Mouse (Mus musculus) midbrain, embryonic 10.5 days (tissue): ENCODE data around the gene Hdgfl1. TPM values are rescaled to one million over a fixed set of nuclear protein-coding genes. Genes with fewer than 3 reads are reported as not detected.

ENCODE experiments used
- DNase-seq: peaks from one replicate; pipeline ENCODE4 v3.0.0-alpha.2; 2017; ENCODE audit warnings: low spot score
- H3K27ac ChIP-seq: fragments of 300-500 bp; sonication (generic); replicated peaks from 2 replicates; pipeline ENCODE4 v1.5.1; 2016; ENCODE audit warnings: mild to moderate bottlenecking
- H3K27me3 ChIP-seq: fragments of 300-500 bp; sonication (generic); 2 replicates; pipeline ENCODE4 v1.6.1; 2016; ENCODE audit warnings: low read depth, mild to moderate bottlenecking; ENCODE audit not compliant: poor library complexity, severe bottlenecking
- H3K36me3 ChIP-seq: fragments of 300-500 bp; sonication (generic); 2 replicates; pipeline ENCODE4 v1.6.1; 2016; ENCODE audit warnings: mild to moderate bottlenecking, moderate library complexity
- H3K4me1 ChIP-seq: fragments of 300-500 bp; sonication (generic); 2 replicates; pipeline ENCODE4 v1.6.1; 2016
- H3K4me3 ChIP-seq: fragments of 300-500 bp; sonication (generic); 2 replicates; pipeline ENCODE4 v1.5.1; 2016; ENCODE audit warnings: mild to moderate bottlenecking, moderate library complexity
- H3K9me3 ChIP-seq: fragments of 300-500 bp; sonication (generic); replicated peaks from 2 replicates; pipeline ENCODE4 v1.6.1; 2016; ENCODE audit warnings: mild to moderate bottlenecking
- WGBS: fragments of 180-500 bp; shearing (Covaris S2); methylation state at CpG from one replicate; pipeline ENCODE4 v1.1.7; 2016; 5-methylcytosine and 5-hydroxymethylcytosine counted together
- polyA plus RNA-seq: library from polyadenylated mRNA; unstranded; fragments of >200 nt; fragmentation: Nextera tagmentation; extraction: Ambion mirVana; gene quantifications from 2 replicates; pipeline ENCODE4 v1.2.1, GENCODE M21; 2016

Gene Hdgfl1
- not detected in 2 replicates for polyA plus RNA-seq

- no peaks in the 10 kb centered on the region for H3K4me1 ChIP-seq
- H3K4me3 ChIP-seq: no peak within 1 kb of the TSS
- no peaks in the 10 kb centered on the region for H3K36me3 ChIP-seq
- no peak for DNase-seq
- H3K27me3 ChIP-seq: no peaks in the 10 kb centered on the region
- WGBS: 92% methylated on average over 16 of the region's 16 CpGs
- H3K9me3 ChIP-seq: peaks cover 6% of the 10 kb centered on the region; the same call in 1 of the 2 replicates
- no peak within 1 kb of the TSS for H3K27ac ChIP-seq
Measured at GRCm38 (mm10) chr13:26769955-26770354, at the start of gene Hdgfl1. Gene Hdgfl1, minus strand, starts transcription at chr13:26770165.

- WGBS: 86% methylated on average over 3 of the region's 3 CpGs
- no peaks in the 10 kb centered on the region for H3K9me3 ChIP-seq
- no peaks in the 10 kb centered on the region for H3K27me3 ChIP-seq
- H3K4me3 ChIP-seq: no peak overlapping the region
- no peak overlapping the region for H3K27ac ChIP-seq
- H3K36me3 ChIP-seq: no peaks in the 10 kb centered on the region
- DNase-seq: no peak
- H3K4me1 ChIP-seq: no peaks in the 10 kb centered on the region
Measured at GRCm38 (mm10) chr13:26795460-26795859, 25.5 kb upstream of the Hdgfl1 start.

- WGBS: 94% methylated on average over 15 of the region's 15 CpGs
- DNase-seq: no peak
- no peaks in the 10 kb centered on the region for H3K36me3 ChIP-seq
- no peak overlapping the region for H3K4me3 ChIP-seq
- peaks cover 6% of the 10 kb centered on the region; the same call in 1 of the 2 replicates for H3K9me3 ChIP-seq
- no peaks in the 10 kb centered on the region for H3K4me1 ChIP-seq
- no peak overlapping the region for H3K27ac ChIP-seq
- no peaks in the 10 kb centered on the region for H3K27me3 ChIP-seq
Measured at GRCm38 (mm10) chr13:26769424-26769823, 541 bp downstream of the Hdgfl1 start.

GRCm38 (mm10) chr13:26761966-26762803 lies 7.8 kb downstream of the Hdgfl1 start:
- 78% methylated on average over 12 of the region's 12 CpGs for WGBS
- Histone ChIP-seq H3K36me3 (no peaks in the 10 kb centered on the region), H3K27me3 (no peaks in the 10 kb centered on the region), H3K4me1 (0 out of 2 replicates have a peak, but pooled peaks cover 2% of the 10 kb centered on the region), H3K9me3 (0 out of 2 replicates have a peak, but pooled peaks cover 4% of the 10 kb centered on the region), H3K4me3 (no peak overlapping the region), H3K27ac (no peak overlapping the region)
- no peak for DNase-seq

GRCm38 (mm10) chr13:26752863-26753262 lies 17.1 kb downstream of the Hdgfl1 start:
- H3K9me3 ChIP-seq: no peaks in the 10 kb centered on the region
- peak overlapping the region; percentile 55; the same call in 1 of the 2 replicates for H3K27ac ChIP-seq
- no peaks in the 10 kb centered on the region for H3K27me3 ChIP-seq
- peaks cover 12% of the 10 kb centered on the region for H3K4me1 ChIP-seq
- no peak overlapping the region for H3K4me3 ChIP-seq
- no peak for DNase-seq
- H3K36me3 ChIP-seq: no peaks in the 10 kb centered on the region

- Histone ChIP-seq H3K36me3 (no peaks in the 10 kb centered on the region), H3K4me1 (peaks cover 12% of the 10 kb centered on the region), H3K27ac (peak overlapping the region; percentile 55; the same call in 1 of the 2 replicates), H3K9me3 (no peaks in the 10 kb centered on the region), H3K27me3 (no peaks in the 10 kb centered on the region), H3K4me3 (no peak overlapping the region)
- no peak for DNase-seq
- 92% methylated on average over 1 of the region's 1 CpGs for WGBS
Measured at GRCm38 (mm10) chr13:26752414-26752813, 17.6 kb downstream of the Hdgfl1 start.

GRCm38 (mm10) chr13:26745760-26746457 lies 24.1 kb downstream of the Hdgfl1 start:
- H3K36me3 ChIP-seq: no peaks in the 10 kb centered on the region
- H3K4me1 ChIP-seq: peaks cover 20% of the 10 kb centered on the region
- WGBS: 56% methylated on average over 2 of the region's 2 CpGs
- no peaks in the 10 kb centered on the region for H3K9me3 ChIP-seq
- no peak for DNase-seq
- no peaks in the 10 kb centered on the region for H3K27me3 ChIP-seq
- peak overlapping the region; percentile 81 for H3K27ac ChIP-seq
- no peak overlapping the region for H3K4me3 ChIP-seq

- Histone ChIP-seq H3K27me3 (no peaks in the 10 kb centered on the region), H3K9me3 (no peaks in the 10 kb centered on the region), H3K27ac (peak overlapping the region; percentile 81), H3K4me3 (no peak overlapping the region), H3K36me3 (no peaks in the 10 kb centered on the region), H3K4me1 (peaks cover 20% of the 10 kb centered on the region)
- no peak for DNase-seq
- 68% methylated on average over 5 of the region's 5 CpGs for WGBS
Measured at GRCm38 (mm10) chr13:26745059-26745759, 24.8 kb downstream of the Hdgfl1 start.

GRCm38 (mm10) chr13:26744068-26744467 lies 25.9 kb downstream of the Hdgfl1 start:
- WGBS: 77% methylated on average over 1 of the region's 1 CpGs
- Histone ChIP-seq H3K4me1 (peaks cover 20% of the 10 kb centered on the region), H3K36me3 (no peaks in the 10 kb centered on the region), H3K9me3 (no peaks in the 10 kb centered on the region), H3K27me3 (no peaks in the 10 kb centered on the region), H3K4me3 (no peak overlapping the region), H3K27ac (peak overlapping the region; percentile 81)
- DNase-seq: no peak

- no peaks in the 10 kb centered on the region for H3K4me1 ChIP-seq
- DNase-seq: no peak
Measured at GRCm38 (mm10) chr13:26734981-26735380, 35.0 kb downstream of the Hdgfl1 start.

GRCm38 (mm10) chr13:26724250-26724649 lies 45.7 kb downstream of the Hdgfl1 start:
- Histone ChIP-seq H3K36me3 (no peaks in the 10 kb centered on the region), H3K27ac (no peak overlapping the region), H3K4me3 (no peak overlapping the region), H3K9me3 (no peaks in the 10 kb centered on the region), H3K27me3 (no peaks in the 10 kb centered on the region), H3K4me1 (peaks cover 10% of the 10 kb centered on the region)
- WGBS: 87% methylated on average over 1 of the region's 1 CpGs
- DNase-seq: no peak

More at GRCm38 (mm10) chr13:26734981-26735380, 35.0 kb downstream of the Hdgfl1 start:
- Histone ChIP-seq H3K27me3 (no peaks in the 10 kb centered on the region), H3K36me3 (no peaks in the 10 kb centered on the region), H3K9me3 (no peaks in the 10 kb centered on the region), H3K27ac (no peak overlapping the region), H3K4me3 (no peak overlapping the region)
- WGBS: 83% methylated on average over 1 of the region's 1 CpGs

- H3K36me3 ChIP-seq: no peaks in the 10 kb centered on the region
- no peaks in the 10 kb centered on the region for H3K9me3 ChIP-seq
- DNase-seq: no peak
- H3K4me1 ChIP-seq: peaks cover 10% of the 10 kb centered on the region
- no peaks in the 10 kb centered on the region for H3K27me3 ChIP-seq
- H3K27ac ChIP-seq: no peak overlapping the region; the same call in 1 of the 2 replicates
- no peak overlapping the region for H3K4me3 ChIP-seq
- 75% methylated on average over 6 of the region's 6 CpGs for WGBS
Measured at GRCm38 (mm10) chr13:26721333-26721732, 48.6 kb downstream of the Hdgfl1 start.
